Mouse (Mus musculus) hematopoietic stem cell, adult 5-6 weeks (primary cell): ENCODE data around the gene Cir1. TPM values are rescaled to one million over a fixed set of nuclear protein-coding genes. Genes with fewer than 3 reads are reported as not detected.

Experiments
- ATAC-seq, 2 experiments: fragments of 125-278 bp in 1 of 2; replicated peaks in 1 of 2; 2 replicates each; pipeline ENCODE4 v1.8.0; 2016 to 2017; ENCODE audit warnings: inconsistent platforms in 2 of 2, mild to moderate bottlenecking in 2 of 2, moderate number of reproducible peaks in 2 of 2, low read depth in 1 of 2, moderate TSS enrichment in 1 of 2; ENCODE audit not compliant: low FRiP score in 2 of 2, poor library complexity in 2 of 2, severe bottlenecking in 2 of 2, insufficient read depth in 1 of 2, low TSS enrichment in 1 of 2
- total RNA-seq: library from RNA; stranded (forward); fragments of 172-1452, 232-1000 nt; gene quantifications from 2 replicates; pipeline ENCODE4 v1.2.3, GENCODE M21; 2017

Gene Cir1
- total RNA-seq, 1 experiment from 2014 or later, result 39.5 TPM

DNA sequence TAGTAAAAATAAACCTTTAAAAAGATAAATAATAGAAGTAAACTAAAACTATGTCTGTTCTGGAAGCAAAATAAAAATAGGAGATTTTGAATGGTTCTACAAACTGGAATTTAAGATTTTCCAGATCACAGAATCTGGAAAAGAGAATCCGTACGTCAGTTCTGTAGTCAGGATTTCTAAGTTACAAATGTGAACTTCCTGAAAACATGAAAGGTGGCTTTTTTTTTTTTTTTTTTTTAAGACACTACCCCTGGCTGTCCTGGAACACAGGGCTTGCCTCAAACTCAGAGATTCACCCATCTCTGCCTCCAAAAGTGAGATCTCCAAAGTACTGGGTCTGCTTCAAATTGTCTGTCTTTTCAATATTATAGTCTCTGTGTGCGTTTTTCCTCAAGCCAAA lies 1.8 kb upstream of the Cir1 start:
- ATAC-seq, result no peak

DNA sequence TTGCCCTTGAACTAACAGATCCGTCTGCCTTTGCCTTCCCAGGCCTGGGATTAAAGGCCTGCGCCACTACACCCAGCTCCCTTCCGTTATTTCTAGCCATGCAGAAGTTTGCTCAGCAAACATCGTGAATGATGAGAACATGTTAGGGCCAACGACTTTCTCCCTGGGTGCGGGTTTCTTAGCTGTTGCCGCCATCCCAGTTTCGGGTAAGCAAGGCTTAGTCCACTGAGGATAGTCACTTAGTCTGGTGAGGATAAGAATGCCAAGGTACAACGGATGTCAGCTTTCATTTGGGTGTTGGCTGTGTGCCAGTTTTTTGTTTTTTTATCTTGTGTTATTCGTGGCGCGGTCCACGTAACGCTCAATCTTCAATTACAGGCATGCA lies 608 bp upstream of the Cir1 start:
- ATAC-seq, result 0 out of 4 replicates have a peak, but pooled peaks of 1 of the 2 experiments have one; percentile 6

DNA sequence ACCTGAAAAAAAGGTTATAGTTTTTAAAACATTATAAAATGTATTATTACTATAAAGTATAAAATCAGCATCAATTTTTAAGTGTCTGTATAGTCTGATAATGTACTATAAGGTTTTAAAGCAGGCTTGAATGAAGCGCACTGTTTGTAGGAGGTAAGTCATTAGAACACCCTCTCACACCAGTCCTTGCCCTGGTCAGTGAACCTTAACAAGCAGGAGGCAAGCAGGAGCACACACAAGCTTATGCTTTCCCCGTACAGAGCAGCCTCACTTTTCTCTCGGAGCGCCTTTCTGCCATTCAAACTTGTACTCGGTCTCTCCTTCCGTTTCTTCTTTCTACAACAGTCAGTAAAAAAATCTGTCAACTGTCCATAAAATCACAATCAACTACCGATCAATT lies 6.5 kb downstream of the Cir1 start:
- no peak for ATAC-seq

DNA sequence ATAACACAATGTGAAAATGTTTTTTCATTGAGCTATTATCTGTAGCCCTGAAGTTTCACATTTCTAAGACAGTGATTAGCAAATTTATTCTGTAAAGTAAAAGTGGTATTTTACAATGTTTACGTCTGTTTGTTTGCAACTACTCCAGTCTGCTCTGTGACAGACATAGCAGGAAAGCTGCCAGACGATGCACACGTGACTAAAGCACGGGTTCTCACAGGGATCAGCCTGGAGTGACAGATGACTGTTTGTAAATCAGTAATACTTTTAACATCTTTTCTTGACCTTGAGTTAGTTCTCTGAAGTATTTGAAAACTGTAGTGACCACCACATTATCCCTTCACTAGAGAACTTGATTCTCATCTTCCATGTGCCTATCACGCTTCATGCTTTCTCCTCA lies 8.0 kb downstream of the Cir1 start:
- no peak for ATAC-seq

DNA sequence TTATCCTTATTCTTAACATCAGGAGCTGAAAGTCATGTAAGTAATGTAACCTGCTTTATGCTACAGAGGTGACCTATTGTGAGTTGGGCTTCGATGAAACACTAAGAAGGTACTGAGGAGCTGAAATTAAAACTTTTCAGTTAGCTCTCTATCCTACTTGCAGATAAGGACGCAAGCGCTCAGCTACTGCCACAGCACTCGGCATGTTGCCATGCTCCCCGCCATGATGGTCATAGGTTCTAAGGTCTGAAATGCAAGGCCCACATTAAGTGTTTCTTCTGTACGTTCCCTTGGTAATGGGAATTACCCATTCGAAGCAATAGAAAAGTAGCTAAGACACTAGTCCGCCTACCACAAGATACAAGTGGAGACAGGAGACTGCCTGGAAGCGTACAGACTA lies 9.8 kb downstream of the Cir1 start:
- no peak for ATAC-seq

DNA sequence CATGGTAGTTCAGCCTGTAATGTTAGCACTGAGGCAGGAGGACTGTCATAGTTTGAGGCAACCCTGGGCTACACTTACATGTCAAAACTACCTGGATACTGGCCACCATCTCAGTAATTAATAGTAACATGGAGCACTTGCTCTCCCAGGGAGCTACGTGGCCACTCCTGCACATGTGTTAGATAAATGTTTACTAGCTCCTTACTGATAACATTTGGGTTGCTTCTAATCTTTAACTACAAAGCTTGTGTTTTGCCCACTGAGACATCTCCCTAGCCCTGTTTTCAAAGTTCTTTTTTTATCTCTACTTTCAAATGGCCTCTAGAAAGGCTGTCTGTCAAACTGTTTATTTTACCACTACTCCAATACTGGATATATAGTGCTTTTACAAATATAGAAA lies 10.5 kb downstream of the Cir1 start:
- no peak for ATAC-seq

DNA sequence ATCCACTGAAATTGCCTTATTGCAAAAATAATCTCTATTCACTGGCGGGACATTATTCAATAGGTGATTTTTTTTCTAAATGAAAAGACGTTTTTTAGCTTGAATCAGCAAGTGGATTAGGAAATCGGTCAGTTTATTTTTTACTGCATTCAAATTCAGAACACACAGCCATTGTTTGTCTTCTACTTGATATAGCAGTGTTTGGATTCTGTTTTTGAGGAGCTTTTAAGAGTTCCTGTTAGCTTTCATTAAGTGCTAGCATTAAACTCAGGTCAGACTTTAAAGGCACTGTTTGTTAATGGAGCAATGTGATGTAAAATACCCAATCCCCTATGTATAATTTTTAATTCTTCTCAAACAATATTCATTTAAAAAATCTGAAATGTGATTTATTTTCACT lies 13.7 kb downstream of the Cir1 start:
- no peak for ATAC-seq

DNA sequence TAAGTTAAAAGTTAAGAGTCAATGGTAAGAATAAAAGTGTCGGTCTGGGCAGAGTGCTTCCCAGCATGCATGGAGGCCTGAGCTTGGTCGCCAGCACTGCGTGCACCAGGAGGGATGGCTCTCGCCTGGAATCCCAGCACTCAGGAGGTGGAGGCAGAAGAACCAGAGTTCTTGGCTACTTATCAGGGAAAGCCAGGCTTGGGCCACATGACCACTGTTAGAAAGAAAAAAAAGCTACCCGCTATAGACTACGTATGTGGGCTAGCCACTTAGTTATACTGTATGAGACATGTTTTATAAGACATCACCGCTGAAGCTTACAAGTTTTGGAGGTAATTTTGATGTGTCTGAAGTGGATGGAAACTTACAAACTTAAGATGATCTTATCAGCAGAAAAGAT lies 14.3 kb downstream of the Cir1 start:
- ATAC-seq, result no peak

DNA sequence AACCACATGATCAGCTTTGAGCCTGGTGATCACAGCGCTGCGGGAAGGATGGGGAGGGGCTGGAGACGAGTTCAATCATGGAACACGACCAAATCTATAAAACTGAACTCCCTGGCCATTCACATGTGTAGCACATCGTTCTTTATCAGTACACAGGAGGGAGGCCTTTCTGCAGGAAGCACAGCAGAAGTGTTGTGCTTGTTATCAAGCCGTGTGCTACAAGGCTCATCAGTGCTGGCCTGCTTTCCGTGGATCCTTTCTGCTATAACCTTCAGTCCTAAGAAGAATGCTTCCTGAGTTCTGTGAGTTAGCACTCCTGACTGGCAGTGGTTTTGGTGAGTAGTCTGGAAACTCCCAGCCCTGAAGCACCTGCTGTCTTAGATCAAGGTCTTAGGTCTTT lies 17.5 kb downstream of the Cir1 start:
- ATAC-seq, result no peak

DNA sequence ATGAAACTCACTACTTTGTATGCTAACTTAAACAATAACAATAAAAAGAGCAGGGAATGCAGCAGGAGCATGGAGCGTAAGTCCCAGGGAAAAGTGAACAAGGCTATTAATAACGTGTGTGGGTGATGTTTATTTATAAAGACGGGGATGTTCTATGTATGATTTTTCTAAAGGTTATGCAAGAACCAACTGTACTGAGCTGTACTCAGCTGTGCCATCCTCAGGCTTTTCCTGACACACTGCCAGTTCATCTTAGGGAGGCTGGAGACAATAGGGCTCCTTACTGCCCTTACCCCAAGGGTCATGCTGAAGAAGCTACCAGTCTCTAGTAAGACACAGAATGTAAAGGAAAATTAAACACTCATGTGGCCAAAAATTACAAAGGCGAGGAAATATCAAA lies 21.4 kb downstream of the Cir1 start:
- no peak for ATAC-seq

DNA sequence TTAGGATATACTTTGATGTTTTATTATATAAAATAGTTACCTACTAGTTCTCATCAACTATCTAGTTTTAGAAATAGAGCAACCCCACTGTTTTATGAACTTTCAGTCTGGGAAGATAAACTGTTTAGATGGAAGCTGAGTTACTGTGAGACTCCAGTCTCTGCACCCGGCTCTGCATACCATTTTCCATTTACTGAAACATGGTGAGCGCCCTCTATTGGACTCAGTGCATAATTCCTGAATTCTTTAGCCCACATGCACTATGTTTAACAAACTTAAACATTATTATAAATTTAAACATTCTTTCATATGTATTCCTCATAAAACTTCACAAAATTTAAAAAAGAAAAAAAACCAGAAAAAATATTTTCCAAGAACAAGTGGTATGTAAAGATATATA lies 26.9 kb downstream of the Cir1 start:
- ATAC-seq, result peak in 1 of 2 experiments; percentile 42; a peak in 2 of 4 replicates

DNA sequence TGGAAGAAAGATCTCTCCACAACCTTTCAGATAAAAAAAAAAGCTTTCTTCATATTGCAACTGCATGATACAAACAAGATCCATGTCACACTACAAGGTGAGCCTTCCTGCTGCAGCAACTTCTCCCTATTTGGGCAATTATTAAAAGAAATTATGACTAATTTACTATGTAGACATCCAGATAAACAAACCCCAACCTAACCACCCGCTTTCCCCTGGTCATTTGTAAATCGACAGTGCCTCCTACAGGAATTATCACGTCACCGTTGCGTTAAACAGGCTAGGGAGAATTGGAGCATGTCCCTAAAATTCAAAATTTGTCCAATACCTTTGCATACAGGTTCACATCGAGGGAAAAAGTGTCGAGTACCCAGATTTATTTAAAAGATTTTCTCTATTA lies 30.8 kb downstream of the Cir1 start:
- ATAC-seq, result no peak

DNA sequence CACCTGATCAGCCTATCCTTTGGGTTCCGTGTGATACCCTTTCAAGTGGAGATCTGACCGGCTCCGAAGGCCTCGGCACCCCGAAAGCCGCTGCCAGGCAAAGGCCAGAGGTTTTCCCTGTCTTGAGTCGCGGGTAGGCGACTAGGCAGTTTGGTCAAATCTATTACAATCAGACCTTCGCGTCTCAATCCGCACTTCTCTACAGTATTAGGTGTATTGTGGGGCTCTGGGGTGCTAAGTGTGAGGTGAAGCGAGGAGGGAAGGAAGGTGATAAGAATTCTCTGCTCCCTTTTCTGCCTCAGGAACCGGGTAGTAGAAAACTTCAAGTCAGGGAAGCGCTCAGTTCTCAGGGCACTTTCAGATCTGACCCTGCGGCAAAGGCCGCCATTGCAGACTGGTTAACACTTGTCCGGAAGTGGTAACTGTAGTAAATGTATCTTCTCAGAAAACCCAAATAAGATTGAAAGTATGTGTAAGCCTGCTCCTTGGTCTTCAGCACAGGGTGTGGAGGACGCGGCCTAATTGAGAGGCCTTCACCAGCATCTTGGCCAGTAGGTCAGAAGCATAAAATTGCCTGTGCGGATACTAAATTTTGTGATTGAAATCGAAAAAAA lies 31.3 kb downstream of the Cir1 start:
- 0 out of 4 replicates have a peak, but pooled peaks of 1 of the 2 experiments have one; percentile 28 for ATAC-seq

DNA sequence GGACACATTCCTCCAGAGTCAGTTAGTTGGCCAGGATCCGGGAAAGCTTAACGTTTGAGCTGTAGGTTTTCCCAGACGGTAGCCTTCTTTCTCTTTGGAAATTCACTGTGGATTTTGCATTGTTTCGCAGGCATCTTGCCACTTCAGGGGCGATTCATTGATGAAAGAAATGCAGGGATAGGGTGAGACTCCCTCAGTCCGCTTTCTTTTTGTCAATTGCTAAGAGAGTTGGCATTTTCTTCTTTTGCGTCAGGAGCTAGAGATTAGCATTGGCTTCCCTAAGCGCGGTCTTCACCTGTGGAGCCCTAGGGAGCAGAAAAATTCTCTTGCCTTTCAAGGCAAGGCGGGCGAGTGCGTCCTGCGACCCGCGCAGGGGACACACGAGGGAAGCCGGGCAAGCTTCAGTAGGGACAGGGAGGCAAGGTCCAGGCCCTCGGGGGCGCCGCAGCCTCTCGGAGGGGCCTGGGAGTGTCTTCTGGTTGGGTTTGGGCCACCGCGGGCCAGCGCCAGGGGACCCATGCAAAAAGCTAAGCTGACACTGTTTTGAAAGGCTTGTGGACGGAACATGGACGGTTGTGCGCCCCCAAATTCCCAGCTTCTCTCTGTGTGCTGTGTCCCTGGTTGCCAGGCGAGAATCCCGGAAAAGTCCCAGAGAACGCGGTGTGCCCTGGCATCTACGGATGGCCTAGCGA lies 32.0 kb downstream of the Cir1 start:
- no peak for ATAC-seq

DNA sequence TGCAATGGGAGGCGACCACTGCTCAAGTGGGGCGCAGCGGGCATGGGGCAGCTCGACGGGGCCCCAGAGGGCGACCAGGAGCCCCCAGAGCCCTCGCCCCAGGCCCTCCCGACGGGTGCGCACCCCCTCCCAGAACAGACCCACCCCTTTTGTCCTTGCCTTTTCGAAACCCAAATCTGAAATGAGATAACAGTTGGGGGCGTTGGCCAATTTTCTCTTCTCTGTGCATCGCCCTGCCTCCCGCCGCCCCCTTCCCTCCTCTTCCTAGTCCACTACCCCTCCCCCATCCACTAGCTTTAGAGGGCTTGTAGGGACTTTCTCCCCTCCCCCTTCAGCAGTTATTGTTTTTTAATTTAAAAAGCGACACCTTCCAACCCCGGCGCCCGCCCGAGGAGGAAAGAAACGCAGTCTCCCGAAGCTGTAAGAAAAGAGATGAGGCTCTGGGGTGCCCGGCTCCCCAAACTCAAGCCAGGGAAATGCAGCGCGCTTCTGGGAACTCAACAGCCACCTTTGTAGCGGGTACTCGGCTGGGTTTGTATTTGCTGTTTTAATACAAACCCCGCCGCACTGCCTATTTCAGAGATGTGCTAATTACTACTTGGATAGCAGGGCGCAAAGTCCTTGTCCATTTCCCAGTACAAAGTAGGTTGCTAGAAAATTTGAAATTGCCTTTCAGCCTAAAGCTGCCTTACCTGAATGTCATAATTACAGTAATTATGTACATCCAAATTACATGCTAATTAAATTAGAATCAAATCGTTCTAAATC lies 33.0 kb downstream of the Cir1 start:
- no peak for ATAC-seq

DNA sequence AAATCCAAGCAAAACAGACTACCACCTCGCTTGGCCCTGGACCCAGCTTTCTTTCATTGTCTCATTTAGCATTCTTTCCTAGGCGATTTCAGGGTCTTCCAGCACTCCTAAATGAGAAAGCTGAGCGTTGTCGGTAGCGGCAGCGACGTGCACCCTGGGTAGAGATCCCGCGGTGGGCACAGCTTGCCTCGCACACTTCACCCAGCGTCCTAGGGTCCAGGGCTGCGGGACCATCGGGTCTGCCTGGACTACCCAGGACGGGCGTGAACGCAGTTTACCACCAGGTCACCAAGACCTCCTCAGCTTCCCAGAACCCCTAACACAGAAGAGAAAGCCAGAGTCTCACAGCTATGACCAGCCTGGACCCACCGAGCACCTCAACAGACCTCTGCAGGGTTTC lies 33.6 kb downstream of the Cir1 start:
- peak in 1 of 2 experiments; percentile 18; a peak in 1 of 4 replicates for ATAC-seq

DNA sequence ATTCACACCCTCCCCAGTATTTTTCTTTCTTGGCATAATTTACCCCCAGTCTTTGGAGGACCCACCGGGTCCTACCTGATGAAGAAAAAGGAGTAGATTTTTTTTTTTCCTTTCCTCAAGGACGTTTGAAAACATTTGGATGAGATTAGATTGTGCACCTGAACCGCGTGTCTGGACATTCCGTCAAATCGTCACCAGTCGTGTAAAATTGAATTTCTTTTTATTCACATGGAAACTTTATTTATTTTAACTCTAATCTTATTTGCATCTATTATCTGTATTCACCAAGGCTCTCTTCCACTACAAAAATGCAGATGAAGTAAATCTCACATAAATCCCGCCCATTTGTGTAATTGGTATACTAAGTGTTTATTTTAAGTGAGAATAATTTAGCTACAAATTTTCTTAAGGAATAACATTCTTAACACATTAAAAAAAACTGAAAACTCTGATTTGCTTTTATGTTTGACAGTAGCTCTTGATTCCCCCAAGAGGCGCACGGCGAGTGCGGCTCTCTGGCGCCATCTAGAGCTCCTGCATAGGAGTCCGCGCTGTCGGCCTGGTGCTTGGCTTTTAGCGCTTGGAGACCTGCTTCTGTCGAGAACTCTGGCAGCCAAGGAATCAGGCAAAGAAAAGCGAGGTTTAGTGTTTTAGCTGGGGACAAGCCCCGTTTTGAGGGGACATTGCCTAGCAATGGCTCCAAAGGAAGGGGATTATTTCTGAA lies 34.2 kb downstream of the Cir1 start:
- ATAC-seq, result peak; percentile 73 to 81

DNA sequence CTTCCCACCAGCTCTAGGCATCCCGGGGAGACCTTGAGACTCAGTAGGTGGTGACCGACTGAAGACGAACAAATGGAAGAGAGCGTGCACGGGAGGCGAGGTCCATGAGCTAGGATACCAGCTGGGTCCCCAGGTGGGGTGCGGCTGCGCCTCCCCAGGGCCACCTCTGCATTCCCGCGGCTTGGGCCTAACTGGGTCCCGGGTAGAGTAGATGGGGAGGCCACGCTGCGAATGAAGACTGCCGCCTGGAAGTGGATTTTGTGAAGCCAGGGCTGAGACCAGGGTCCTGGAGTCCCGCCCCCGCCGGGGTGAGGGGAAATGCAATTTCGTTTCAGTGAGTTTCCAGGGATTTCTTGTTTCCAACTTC lies 34.8 kb downstream of the Cir1 start:
- ATAC-seq, result no peak
